Mouse (Mus musculus): ENCODE measurements around the gene Tmem163. TPM values are rescaled to one million over a fixed set of nuclear protein-coding genes. Genes with fewer than 3 reads are reported as not detected.

The Tmem163 gene
- polyA plus RNA-seq, 1 experiment from 2014 or later, result 44.2 TPM

GRCm38 (mm10) chr1:127439452-127439891 lies 239.9 kb downstream of the Tmem163 start:
- WGBS, result 81% methylated on average over 9 of the region's 9 CpGs
- Histone ChIP-seq H3K9ac (no peak overlapping the region), H3K9me3 (no peaks in the 10 kb centered on the region), H3K27me3 (replicated peaks) (no peaks in the 10 kb centered on the region), H3K36me3 (no peaks in the 10 kb centered on the region), H3K27ac (no peak overlapping the region), H3K4me1 (peaks cover 18% of the 10 kb centered on the region), H3K4me3 (no peak overlapping the region), H3K4me2 (replicated peaks) (no peak overlapping the region)
- no peak for ATAC-seq (ENCODE audit: low FRiP score, low read depth)

GRCm38 (mm10) chr1:127437091-127437490 lies 242.3 kb downstream of the Tmem163 start:
- Histone ChIP-seq H3K4me1 (peaks cover 11% of the 10 kb centered on the region; the same call in 1 of the 2 replicates), H3K9ac (no peak overlapping the region), H3K4me2 (replicated peaks) (no peak overlapping the region), H3K9me3 (no peaks in the 10 kb centered on the region), H3K4me3 (no peak overlapping the region), H3K27me3 (replicated peaks) (no peaks in the 10 kb centered on the region), H3K27ac (no peak overlapping the region), H3K36me3 (no peaks in the 10 kb centered on the region)
- WGBS, result 74% methylated on average over 6 of the region's 6 CpGs
- no peak for ATAC-seq (ENCODE audit: low FRiP score, low read depth)

Other genes with a start within 250 kb of the Tmem163 start
- not detected in 2 replicates for gene Acmsd, start 49.9 kb upstream of the Tmem163 start, polyA plus RNA-seq (2016; fragmentation: Nextera tagmentation; extraction: Ambion mirVana)
- 112 and 113 TPM in 2 replicates for gene Ccnt2, start 94.6 kb upstream of the Tmem163 start, polyA plus RNA-seq (2016; fragmentation: Nextera tagmentation; extraction: Ambion mirVana)
- 0.05 TPM in 1 of 2 replicates, not detected in the other for gene Map3k19, start 175.5 kb upstream of the Tmem163 start, polyA plus RNA-seq (2016; fragmentation: Nextera tagmentation; extraction: Ambion mirVana)
- gene Rab3gap1, start 189.2 kb upstream of the Tmem163 start, polyA plus RNA-seq (2016; fragmentation: Nextera tagmentation; extraction: Ambion mirVana), result 18.5 and 20.2 TPM in 2 replicates

Measured in neural tube, embryonic 12.5 days (tissue).